Mouse (Mus musculus): ENCODE measurements around the gene Rps6kb2.
A peak's percentile ranks its signal among the peaks of the same experiment; 100 is the strongest.

Rps6kb2 gene

GRCm38 (mm10) chr19:4154437-4155222, 8.5 kb downstream of the Rps6kb2 start:
- DNase-seq: no peak

DNA sequence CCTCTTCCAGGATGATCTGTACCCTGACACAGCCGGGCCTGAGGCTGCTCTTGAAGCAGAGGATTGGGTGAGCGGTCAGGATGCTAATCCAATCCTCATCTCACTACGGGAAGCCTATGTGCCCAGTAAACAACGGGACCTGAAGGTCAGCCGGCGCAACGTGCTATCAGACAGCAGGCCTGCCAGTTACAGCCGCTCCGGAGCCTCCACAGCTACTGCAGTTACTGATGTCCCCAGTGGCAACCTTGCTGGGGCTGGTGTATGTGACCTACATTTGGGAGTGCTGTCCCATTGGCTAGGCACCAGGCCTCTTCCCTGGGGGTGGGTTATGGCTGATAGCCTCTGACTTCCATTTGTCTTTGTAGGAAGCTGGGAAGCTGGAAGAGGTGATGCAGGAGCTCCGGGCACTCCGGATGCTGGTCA, 9.9 kb downstream of the Rps6kb2 start, which contains the start of gene Ptprcap:
Gene Ptprcap (plus strand): TSS at position 373 of the 423 bp plus-strand sequence.
- DNase-seq: peak; percentile 86

- DNase-seq: no peak
Observed at GRCm38 (mm10) chr19:4152445-4153231, 10.5 kb downstream of the Rps6kb2 start.

- DNase-seq: no peak
Observed at GRCm38 (mm10) chr19:4151898-4152297, 11.3 kb downstream of the Rps6kb2 start.

DNA sequence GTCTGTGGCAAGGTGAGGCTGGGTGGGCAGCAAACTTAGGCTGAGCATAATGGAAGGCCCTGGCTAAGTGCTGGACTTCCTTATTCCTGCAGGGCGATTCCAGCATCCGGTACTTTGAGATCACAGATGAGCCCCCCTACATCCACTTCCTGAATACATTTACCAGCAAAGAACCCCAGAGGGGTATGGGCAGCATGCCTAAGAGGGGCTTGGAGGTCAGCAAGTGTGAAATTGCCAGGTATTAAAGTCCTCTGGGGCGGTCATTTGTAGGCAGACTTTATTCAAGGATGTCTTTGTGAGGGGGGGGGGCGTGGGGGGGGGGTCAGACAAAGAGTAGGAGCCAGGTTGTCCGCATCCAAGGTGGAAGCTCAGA, 11.7 kb downstream of the Rps6kb2 start:
- no peak for DNase-seq

DNA sequence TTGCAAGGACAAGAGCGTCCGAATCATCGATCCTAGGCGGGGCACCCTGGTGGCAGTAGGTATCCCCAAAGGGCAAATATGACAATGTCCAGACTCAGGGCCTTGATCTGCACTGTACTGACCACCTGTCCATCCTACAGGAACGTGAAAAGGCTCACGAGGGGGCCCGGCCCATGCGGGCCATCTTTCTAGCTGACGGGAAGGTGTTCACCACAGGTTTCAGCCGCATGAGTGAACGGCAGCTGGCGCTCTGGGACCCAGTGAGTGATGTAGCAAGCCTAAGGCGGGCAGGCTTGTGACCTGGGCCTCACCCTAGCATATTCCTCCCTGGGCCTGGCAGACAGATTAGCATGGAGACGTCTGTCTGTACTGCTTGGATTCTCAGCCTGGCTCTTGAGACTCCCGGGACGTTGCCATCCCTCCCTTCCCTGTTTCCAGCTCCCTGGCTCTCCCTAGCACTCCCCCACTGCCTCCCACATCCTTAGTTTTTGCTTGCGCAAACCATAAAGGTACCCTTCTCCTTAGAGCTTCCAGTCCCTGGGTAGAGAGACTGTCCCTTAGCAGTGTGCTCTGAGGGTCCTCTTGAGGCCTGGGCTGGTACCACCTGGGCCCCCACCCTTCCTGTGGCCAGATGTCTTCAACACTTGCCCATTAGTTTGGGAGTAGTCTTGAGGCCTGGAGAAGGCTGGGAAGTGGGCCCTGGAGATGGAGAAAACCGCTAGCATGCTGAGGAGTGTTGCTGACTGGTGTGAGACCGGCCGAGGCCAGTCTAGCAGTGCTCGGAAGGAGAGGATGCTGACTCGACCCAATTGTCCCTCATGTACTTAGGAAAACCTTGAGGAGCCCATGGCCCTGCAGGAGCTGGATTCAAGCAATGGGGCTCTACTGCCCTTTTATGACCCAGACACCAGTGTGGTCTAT, 12.3 kb downstream of the Rps6kb2 start:
- DNase-seq: no peak

DNA sequence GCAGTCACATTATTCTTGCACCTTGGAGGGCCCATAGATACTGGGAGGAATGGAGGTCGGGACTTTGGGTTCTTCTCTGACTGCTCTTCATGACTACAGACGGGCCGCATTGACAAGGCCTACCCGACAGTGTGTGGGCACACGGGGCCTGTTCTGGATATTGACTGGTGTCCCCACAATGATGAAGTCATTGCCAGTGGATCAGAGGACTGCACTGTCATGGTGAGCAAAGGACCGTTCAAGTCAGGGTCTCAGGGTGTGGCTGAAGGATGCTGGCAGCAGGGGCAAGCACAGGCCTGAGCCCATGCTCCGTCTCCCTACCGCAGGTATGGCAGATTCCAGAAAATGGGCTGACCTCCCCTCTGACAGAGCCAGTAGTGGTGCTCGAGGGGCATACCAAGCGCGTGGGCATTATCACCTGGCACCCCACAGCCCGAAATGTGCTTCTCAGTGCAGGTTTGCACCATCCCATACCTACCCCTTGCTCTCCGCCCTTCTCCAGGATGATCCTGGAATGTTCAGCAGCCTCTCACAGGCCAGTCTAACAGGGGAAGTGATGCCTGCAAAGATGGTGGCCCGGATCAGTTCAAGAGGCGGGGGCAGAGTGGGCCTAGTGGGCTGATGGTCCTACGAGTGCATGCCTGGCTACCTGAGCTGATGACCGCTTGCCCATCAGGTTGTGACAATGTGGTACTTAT, 13.2 kb downstream of the Rps6kb2 start:
- DNase-seq: no peak

GRCm38 (mm10) chr19:4149283-4149682, 13.9 kb downstream of the Rps6kb2 start:
- DNase-seq: no peak

- no peak for DNase-seq
Observed at GRCm38 (mm10) chr19:4148819-4149218, 14.3 kb downstream of the Rps6kb2 start.

GRCm38 (mm10) chr19:4148491-4148806, 14.7 kb downstream of the Rps6kb2 start, which contains the start of gene Coro1b:
Gene Coro1b (plus strand): TSS chr19:4148619.
- DNase-seq: peak; percentile 95

DNA sequence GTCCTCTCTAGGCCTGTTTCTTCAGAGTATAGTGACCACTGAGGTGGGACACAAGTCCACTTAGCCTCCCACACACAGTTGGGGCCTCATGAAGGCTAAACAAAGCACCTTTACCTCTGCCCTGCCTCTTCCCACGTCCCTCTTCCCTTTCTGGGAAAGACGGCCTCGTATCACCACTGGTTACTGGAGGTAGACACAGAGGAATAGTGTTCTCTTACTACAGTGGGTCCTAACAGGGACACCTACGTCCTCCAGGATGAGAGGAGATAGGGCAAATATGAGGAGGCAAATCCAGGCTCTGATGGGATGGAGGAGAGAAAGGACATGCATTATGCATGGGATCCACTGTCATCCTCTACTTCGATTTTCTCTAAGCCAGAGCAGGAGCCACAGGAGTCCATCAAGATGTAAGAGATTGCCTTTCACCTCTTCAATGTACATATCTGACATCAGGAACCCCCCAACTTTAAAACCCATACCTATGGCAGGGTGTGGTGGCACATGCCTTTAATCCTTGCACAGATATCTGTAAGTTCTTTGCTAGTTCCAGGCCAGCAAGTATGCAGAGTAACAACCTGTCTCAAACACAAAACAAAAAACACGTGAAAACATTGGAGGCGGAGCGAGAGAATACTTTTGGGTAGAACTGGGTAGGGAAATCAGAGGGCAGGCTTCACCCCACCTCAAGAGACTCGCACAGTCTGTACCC, 15.2 kb downstream of the Rps6kb2 start:
- DNase-seq: peak; percentile 31

GRCm38 (mm10) chr19:4147022-4147405, 16.1 kb downstream of the Rps6kb2 start:
- peak; percentile 33 for DNase-seq

DNA sequence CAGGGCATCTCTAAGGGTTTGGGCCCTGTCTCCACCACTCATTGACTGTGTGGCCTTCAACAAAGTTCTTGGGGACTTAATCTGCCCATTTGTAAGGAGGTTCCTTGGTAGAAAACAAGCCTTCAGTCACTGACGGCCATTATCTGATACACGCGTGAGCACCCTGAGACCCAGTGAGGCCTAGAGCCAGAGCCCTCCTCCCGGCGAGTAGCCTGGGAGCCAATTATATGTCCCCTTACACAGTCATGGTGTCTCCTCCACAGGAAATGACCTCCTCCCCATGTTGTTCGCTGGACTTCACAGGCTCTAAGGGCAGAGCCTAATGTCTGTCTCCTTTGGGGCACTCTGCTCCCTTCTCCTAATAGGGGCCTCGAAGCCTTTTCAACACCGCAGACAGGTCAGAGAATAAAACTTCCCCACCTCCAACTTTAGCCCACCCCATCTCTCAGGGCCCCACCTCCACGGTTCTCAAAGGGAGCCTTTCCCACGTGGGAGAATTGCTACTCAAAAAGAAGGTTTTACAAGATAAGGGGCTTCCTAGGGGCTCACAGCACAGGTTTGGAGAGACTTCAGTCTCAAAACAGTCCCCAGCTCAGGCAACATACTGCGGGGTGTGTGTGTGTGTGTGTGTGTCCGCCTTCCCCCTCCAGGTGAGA, 16.7 kb downstream of the Rps6kb2 start:
- DNase-seq: peak; percentile 32

GRCm38 (mm10) chr19:4145936-4146335, 17.2 kb downstream of the Rps6kb2 start:
- DNase-seq: peak; percentile 34

- DNase-seq: no peak
Observed at GRCm38 (mm10) chr19:4144550-4145498, 18.3 kb downstream of the Rps6kb2 start.

- DNase-seq: no peak
Observed at GRCm38 (mm10) chr19:4143759-4144268, 19.3 kb downstream of the Rps6kb2 start, which contains the start of gene Cabp4. Gene Cabp4 (minus strand): TSS chr19:4144033.

- DNase-seq: peak; percentile 45
Observed at GRCm38 (mm10) chr19:4142416-4143173, 20.6 kb downstream of the Rps6kb2 start.

DNA sequence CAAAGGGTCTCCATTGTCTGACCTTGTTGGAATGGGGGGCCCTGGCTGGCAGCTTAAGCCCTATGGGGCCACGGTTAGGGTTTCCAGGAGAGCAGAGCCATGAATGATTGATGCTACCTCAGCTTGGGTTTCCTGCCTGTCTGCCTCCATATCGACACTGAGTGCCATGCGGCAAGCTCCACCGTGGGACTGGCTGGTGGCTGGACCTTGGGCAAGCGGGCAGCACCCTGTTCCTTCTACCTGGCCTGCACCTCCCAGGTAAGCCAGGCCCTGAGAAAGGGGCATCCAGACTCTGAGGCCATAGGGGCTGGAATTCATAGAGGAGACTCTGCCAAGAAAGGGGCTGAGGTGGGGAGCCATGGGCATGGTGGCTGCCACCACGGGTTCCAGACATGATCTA, 23.0 kb downstream of the Rps6kb2 start:
- no peak for DNase-seq

DNA sequence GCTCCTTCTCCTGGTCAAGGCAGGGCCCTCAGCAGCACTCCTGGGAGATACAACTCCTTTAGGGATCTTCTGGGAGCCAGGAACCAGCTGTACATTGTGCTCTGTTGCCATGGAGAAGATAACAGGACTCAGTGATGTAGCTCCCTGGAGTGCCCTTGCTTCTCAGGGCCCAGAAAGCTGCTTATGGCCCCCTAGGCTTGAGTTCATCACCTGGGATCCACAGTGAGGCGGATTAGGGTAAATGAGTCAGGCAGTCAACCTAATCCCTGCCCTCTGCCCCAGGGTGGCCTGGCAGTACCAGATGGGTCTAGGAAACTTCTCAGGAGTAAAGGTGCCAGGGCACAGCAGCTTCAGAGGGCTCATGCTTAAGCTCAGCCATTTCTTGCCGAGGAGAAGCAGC, 23.7 kb downstream of the Rps6kb2 start, which contains the start of gene Gpr152:
Gene Gpr152 (plus strand): TSS at position 342 of the 400 bp plus-strand sequence.
- no peak for DNase-seq
